7 mouse cellular contexts compared by ENCODE assay signal in the genomic region with DNA sequence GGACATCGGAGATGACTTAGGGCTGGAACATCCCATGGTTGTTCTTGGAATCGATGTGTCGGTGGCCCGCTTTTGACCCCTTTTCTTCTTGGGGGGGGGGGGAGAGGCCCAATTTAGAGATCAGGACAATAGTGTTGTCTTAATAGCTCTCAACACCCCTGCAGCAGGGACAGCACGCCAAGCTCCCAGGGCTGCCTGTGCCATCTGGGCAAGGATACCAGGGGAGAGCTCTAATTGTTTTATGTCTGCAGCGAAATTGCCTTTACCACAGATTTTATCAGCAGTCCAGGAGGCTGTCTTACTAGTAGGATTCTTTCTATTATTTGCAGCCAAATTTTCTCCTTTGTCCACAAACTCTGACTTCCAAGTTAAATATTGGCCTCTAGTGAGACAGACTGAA.
DNase-seq lines count a peak whose midpoint lies in the region; TF ChIP-seq lines count a peak whose summit lies in the region.
"Not testable (repeated sequence)": the region's sequence is repeated elsewhere in the genome, so short reads cannot be mapped to it uniquely, and the experiment has no call there.

No protein-coding gene starts in this region.

- 56% methylated on average over 6 of the region's 6 CpGs for WGBS in cerebellum, adult 2 months

- not testable (repeated sequence) for TF ChIP-seq CTCF in cerebellum, adult 2 months (IDR thresholded peaks at IDR 0.05; ENCODE audit: borderline replicate concordance, insufficient read depth, low read depth, low read length)

- not testable (repeated sequence) for H3K4me3 ChIP-seq in cerebellum, adult 2 months (replicated peaks; ENCODE audit: insufficient read depth, low read depth, low read length)

- H3K4me1 ChIP-seq in cerebellum, adult 2 months (ENCODE audit: control insufficient read depth, insufficient read depth, low read length), result not testable (repeated sequence)

- TF ChIP-seq POLR2A in cerebellum, adult 2 months (IDR thresholded peaks at IDR 0.05; ENCODE audit: borderline replicate concordance, insufficient read depth, low read length), result not testable (repeated sequence)

- DNase-seq in brain, adult 2 months (ENCODE audit: low read depth, low spot score), result peak; percentile 29
- peak; percentile 36 for DNase-seq in cerebellum, adult 11-12 months
- peak; percentile 45 to 65 for DNase-seq in cerebellum, adult 2 months
- DNase-seq in cerebellum, adult 9-10 months, result peak; percentile 60
- peak; percentile 10 to 35 for DNase-seq in cerebellum, postnatal 10 days
- DNase-seq in cerebellum, postnatal 25 days, result peak; percentile 46 to 61
- peak; percentile 28 to 30 for DNase-seq in layer of hippocampus, postnatal 36 days

- not testable (repeated sequence) for H3K27ac ChIP-seq in cerebellum, adult 2 months (ENCODE audit: insufficient read depth, low read length)

- H3K27me3 ChIP-seq in cerebellum, adult 2 months (ENCODE audit: control insufficient read depth, insufficient read depth, low read length), result not testable (repeated sequence)
